Mouse (Mus musculus) left cerebral cortex, adult 18-20 months (tissue): ENCODE results near the gene Actg1. TPM values are rescaled to one million over a fixed set of nuclear protein-coding genes. Genes with fewer than 3 reads are reported as not detected.

ENCODE experiments used
- DNase-seq, 2 experiments: peaks; one replicate each; pipeline ENCODE4 v3.0.0; 2021 to 2022; ENCODE audit warnings: low spot score in 2 of 2, mixed read lengths in 1 of 2
- total RNA-seq, 2 experiments: library from RNA; stranded (reverse); gene quantifications; 2 replicates each; pipeline ENCODE4 v1.2.3; 2021

The Actg1 gene
- total RNA-seq, 2 experiments from 2014 or later, result 1,195 to 1,258 TPM

GRCm38 (mm10) chr11:120312069-120312468 lies 36.3 kb downstream of the Actg1 start:
- DNase-seq, result no peak

- no peak for DNase-seq
These were observed 36.8 kb downstream of the Actg1 start for GRCm38 (mm10) chr11:120311561-120311960.

- peak; percentile 92 to 93 for DNase-seq
These were observed 37.5 kb downstream of the Actg1 start for GRCm38 (mm10) chr11:120310813-120311312.

GRCm38 (mm10) chr11:120308441-120309320 lies 39.7 kb downstream of the Actg1 start:
- DNase-seq, result no peak

- peak; percentile 96 to 98 for DNase-seq
These were observed 40.5 kb downstream of the Actg1 start for GRCm38 (mm10) chr11:120307566-120308430.

GRCm38 (mm10) chr11:120307132-120307413 lies 41.3 kb downstream of the Actg1 start:
- DNase-seq, result no peak

- no peak for DNase-seq
These were observed 41.8 kb downstream of the Actg1 start for GRCm38 (mm10) chr11:120306366-120307131.

GRCm38 (mm10) chr11:120305535-120306365 lies 42.6 kb downstream of the Actg1 start:
- no peak for DNase-seq

- peak; percentile 75 to 82 for DNase-seq
These were observed 43.3 kb downstream of the Actg1 start for GRCm38 (mm10) chr11:120304886-120305534.

- DNase-seq, result no peak
These were observed 44.0 kb downstream of the Actg1 start for GRCm38 (mm10) chr11:120304350-120304694.

- no peak for DNase-seq
These were observed 44.6 kb downstream of the Actg1 start for GRCm38 (mm10) chr11:120303559-120304349.

- DNase-seq, result no peak
These were observed 45.2 kb downstream of the Actg1 start for GRCm38 (mm10) chr11:120303119-120303518.

- DNase-seq, result no peak
These were observed 48.9 kb downstream of the Actg1 start for GRCm38 (mm10) chr11:120299484-120299883.

GRCm38 (mm10) chr11:120298441-120299141 lies 49.8 kb downstream of the Actg1 start:
- DNase-seq, result no peak

GRCm38 (mm10) chr11:120297767-120298166 lies 50.6 kb downstream of the Actg1 start:
- no peak for DNase-seq

GRCm38 (mm10) chr11:120296305-120297144 lies 51.8 kb downstream of the Actg1 start:
- DNase-seq, result no peak
